Mouse (Mus musculus) C2C12 (cell line): ENCODE data around the gene Myo1b.

Experiments
- CTCF ChIP-seq: IDR thresholded peaks from one replicate; pipeline ENCODE4 v1.5.1; 2011; ENCODE audit not compliant: control insufficient read depth, insufficient read depth, insufficient read length
- MYOG ChIP-seq: IDR thresholded peaks from one replicate; pipeline ENCODE4 v1.6.1; 2011; ENCODE audit not compliant: control insufficient read depth, insufficient read length; ENCODE audit errors: extremely low read depth
- USF1 ChIP-seq: IDR thresholded peaks from one replicate; pipeline ENCODE4 v1.6.1; 2011; ENCODE audit warnings: low read depth, mild to moderate bottlenecking, control low read depth, moderate library complexity

DNA sequence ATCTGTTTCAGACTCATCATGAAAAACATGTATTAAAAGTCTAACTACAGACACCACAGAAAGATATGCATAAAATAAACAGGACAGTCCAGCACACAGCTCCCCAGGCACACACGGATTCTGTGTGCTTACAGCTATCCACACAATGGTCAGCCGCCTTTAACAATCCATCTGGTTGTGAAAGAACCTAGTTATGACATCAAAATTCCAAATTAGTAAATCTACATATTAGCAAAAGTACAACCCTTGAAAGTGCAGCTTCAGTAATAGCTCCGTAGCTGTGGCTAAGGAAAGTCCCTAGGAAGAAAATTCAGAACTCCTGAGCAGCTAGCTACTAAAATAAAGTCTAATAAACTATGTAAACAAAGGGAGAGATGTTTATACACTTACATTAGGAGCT lies 21.1 kb downstream of the Myo1b start:
- no peak for TF ChIP-seq USF1
- TF ChIP-seq MYOG: no peak
- TF ChIP-seq CTCF: no peak
